Mouse (Mus musculus) C2C12 (cell line): ENCODE measurements around the gene 1700001K19Rik. TPM values are rescaled to one million over a fixed set of nuclear protein-coding genes. Genes with fewer than 3 reads are reported as not detected.
"Not testable (repeated sequence)": the region's sequence is repeated elsewhere in the genome, so short reads cannot be mapped to it uniquely, and the experiment has no call there.

Experiments
- H3K27me3 ChIP-seq: one replicate; pipeline ENCODE4 v1.6.1; 2011; ENCODE audit not compliant: control insufficient read depth, insufficient read depth, insufficient read length
- H3K36me3 ChIP-seq: one replicate; pipeline ENCODE4 v1.6.1; 2011; ENCODE audit not compliant: control insufficient read depth, insufficient read depth
- H3K4me3 ChIP-seq: one replicate; pipeline ENCODE4 v1.5.1; 2011; ENCODE audit warnings: mild to moderate bottlenecking, control low read depth; ENCODE audit not compliant: poor library complexity, insufficient read depth, severe bottlenecking
- H3K79me2 ChIP-seq: one replicate; pipeline ENCODE4 v1.6.1; 2011; ENCODE audit not compliant: control insufficient read depth, insufficient read depth
- H3K79me3 ChIP-seq: one replicate; pipeline ENCODE4 v1.6.1; 2011; ENCODE audit warnings: low read depth, control low read depth
- H3ac ChIP-seq: one replicate; pipeline ENCODE3; 2011; ENCODE audit warnings: low read depth; ENCODE audit not compliant: control insufficient read depth, insufficient read length
- CEBPB ChIP-seq: IDR thresholded peaks from one replicate; pipeline ENCODE4 v1.6.1; 2011; ENCODE audit warnings: low read depth, mild to moderate bottlenecking, control low read depth, moderate library complexity
- CTCF ChIP-seq: IDR thresholded peaks from one replicate; pipeline ENCODE4 v1.5.1; 2011; ENCODE audit not compliant: control insufficient read depth, insufficient read depth, insufficient read length
- FOSL1 ChIP-seq: IDR thresholded peaks from one replicate; pipeline ENCODE4 v1.8.0; 2011; ENCODE audit warnings: mild to moderate bottlenecking, low read length; ENCODE audit not compliant: poor library complexity, insufficient read depth, severe bottlenecking
- MAX ChIP-seq: IDR thresholded peaks from one replicate; pipeline ENCODE4 v1.6.1; 2011; ENCODE audit warnings: mild to moderate bottlenecking, control low read depth
- MYOD1 ChIP-seq: IDR thresholded peaks from one replicate; pipeline ENCODE4 v1.6.1; 2011; ENCODE audit warnings: low read depth; ENCODE audit not compliant: control insufficient read depth, insufficient read length
- MYOG ChIP-seq: IDR thresholded peaks from one replicate; pipeline ENCODE4 v1.6.1; 2011; ENCODE audit not compliant: control insufficient read depth, insufficient read length; ENCODE audit errors: extremely low read depth
- USF1 ChIP-seq: IDR thresholded peaks from one replicate; pipeline ENCODE4 v1.6.1; 2011; ENCODE audit warnings: low read depth, mild to moderate bottlenecking, control low read depth, moderate library complexity
- polyA plus RNA-seq: library from polyadenylated mRNA; unstranded; fragments of >200 nt; fragmentation: generic; extraction: Trizol; gene quantifications from one replicate; pipeline ENCODE4 v1.2.1, GENCODE M21; 2012; ENCODE audit warnings: missing spikeins

Gene 1700001K19Rik
- polyA plus RNA-seq, 1 experiment: 0.04 TPM

- no peak for TF ChIP-seq MYOD1
- no peak for TF ChIP-seq CTCF
- no peak for TF ChIP-seq CEBPB
- no peak for TF ChIP-seq MYOG
- no peak for TF ChIP-seq USF1
- TF ChIP-seq FOSL1: no peak
- TF ChIP-seq MAX: no peak
- Histone ChIP-seq H3K4me3 (no peak overlapping the region), H3ac (no peak overlapping the region), H3K36me3 (peaks cover 30% of the 10 kb centered on the region), H3K79me3 (peaks cover 25% of the 10 kb centered on the region), H3K79me2 (peaks cover 37% of the 10 kb centered on the region), H3K27me3 (no peaks in the 10 kb centered on the region)
Observed at GRCm38 (mm10) chr12:110697457-110697856, 15.0 kb upstream of the 1700001K19Rik start.

- peak overlapping the region; percentile 70 for H3ac ChIP-seq
- H3K79me2 ChIP-seq: peaks cover 42% of the 10 kb centered on the region
- no peak for TF ChIP-seq MYOD1
- TF ChIP-seq MYOG: no peak
- TF ChIP-seq CEBPB: no peak
- TF ChIP-seq USF1: no peak
- no peak for TF ChIP-seq FOSL1
- no peak for TF ChIP-seq MAX
- no peak for TF ChIP-seq CTCF
- peaks cover 33% of the 10 kb centered on the region for H3K36me3 ChIP-seq
- no peaks in the 10 kb centered on the region for H3K27me3 ChIP-seq
- H3K79me3 ChIP-seq: peaks cover 25% of the 10 kb centered on the region
- H3K4me3 ChIP-seq: peak overlapping the region; percentile 49
Observed at GRCm38 (mm10) chr12:110696975-110697400, 14.6 kb upstream of the 1700001K19Rik start.

- Histone ChIP-seq H3ac (peak overlapping the region; percentile 92), H3K79me3 (peaks cover 25% of the 10 kb centered on the region), H3K79me2 (peaks cover 48% of the 10 kb centered on the region), H3K4me3 (peak overlapping the region; percentile 97), H3K36me3 (peaks cover 39% of the 10 kb centered on the region), H3K27me3 (no peaks in the 10 kb centered on the region)
- peak; percentile 60 for TF ChIP-seq MAX
- TF ChIP-seq CTCF: no peak
Observed at GRCm38 (mm10) chr12:110696173-110696974, 14.0 kb upstream of the 1700001K19Rik start.

GRCm38 (mm10) chr12:110695676-110696171 is 13.3 kb upstream of the 1700001K19Rik start:
- peak overlapping the region; percentile 97 for H3K4me3 ChIP-seq
- H3K79me3 ChIP-seq: peaks cover 25% of the 10 kb centered on the region
- TF ChIP-seq CTCF (no peak), MYOD1 (no peak), MAX (no peak), USF1 (no peak), FOSL1 (no peak), MYOG (no peak), CEBPB (no peak)
- H3K27me3 ChIP-seq: no peaks in the 10 kb centered on the region
- peaks cover 48% of the 10 kb centered on the region for H3K79me2 ChIP-seq
- peak overlapping the region; percentile 92 for H3ac ChIP-seq
- peaks cover 42% of the 10 kb centered on the region for H3K36me3 ChIP-seq

- H3K4me3 ChIP-seq, H3ac ChIP-seq, H3K27me3 ChIP-seq: not testable (repeated sequence)
- Histone ChIP-seq H3K36me3 (peaks cover 66% of the 10 kb centered on the region), H3K79me2 (peaks cover 48% of the 10 kb centered on the region), H3K79me3 (peaks cover 25% of the 10 kb centered on the region)
Observed at GRCm38 (mm10) chr12:110693378-110693777, 11.0 kb upstream of the 1700001K19Rik start.

- Histone ChIP-seq H3K27me3 (no peaks in the 10 kb centered on the region), H3ac (no peak overlapping the region), H3K79me3 (peaks cover 18% of the 10 kb centered on the region), H3K36me3 (peaks cover 85% of the 10 kb centered on the region), H3K79me2 (peaks cover 37% of the 10 kb centered on the region), H3K4me3 (no peak overlapping the region)
- no peak for TF ChIP-seq FOSL1
- no peak for TF ChIP-seq CTCF
- no peak for TF ChIP-seq MYOG
- TF ChIP-seq MAX: no peak
Observed at GRCm38 (mm10) chr12:110689919-110690643, 7.7 kb upstream of the 1700001K19Rik start.

GRCm38 (mm10) chr12:110688921-110689320 is 6.5 kb upstream of the 1700001K19Rik start:
- peaks cover 74% of the 10 kb centered on the region for H3K36me3 ChIP-seq
- H3K4me3 ChIP-seq, H3K79me3 ChIP-seq, H3ac ChIP-seq, H3K27me3 ChIP-seq: not testable (repeated sequence)
- peaks cover 26% of the 10 kb centered on the region for H3K79me2 ChIP-seq
